Mouse (Mus musculus): ENCODE data around the gene Scn4b. TPM values are rescaled to one million over a fixed set of nuclear protein-coding genes. Genes with fewer than 3 reads are reported as not detected.

Scn4b gene
- total RNA-seq, 2 experiments from 2014 or later: 10.9 to 12.1 TPM

DNA sequence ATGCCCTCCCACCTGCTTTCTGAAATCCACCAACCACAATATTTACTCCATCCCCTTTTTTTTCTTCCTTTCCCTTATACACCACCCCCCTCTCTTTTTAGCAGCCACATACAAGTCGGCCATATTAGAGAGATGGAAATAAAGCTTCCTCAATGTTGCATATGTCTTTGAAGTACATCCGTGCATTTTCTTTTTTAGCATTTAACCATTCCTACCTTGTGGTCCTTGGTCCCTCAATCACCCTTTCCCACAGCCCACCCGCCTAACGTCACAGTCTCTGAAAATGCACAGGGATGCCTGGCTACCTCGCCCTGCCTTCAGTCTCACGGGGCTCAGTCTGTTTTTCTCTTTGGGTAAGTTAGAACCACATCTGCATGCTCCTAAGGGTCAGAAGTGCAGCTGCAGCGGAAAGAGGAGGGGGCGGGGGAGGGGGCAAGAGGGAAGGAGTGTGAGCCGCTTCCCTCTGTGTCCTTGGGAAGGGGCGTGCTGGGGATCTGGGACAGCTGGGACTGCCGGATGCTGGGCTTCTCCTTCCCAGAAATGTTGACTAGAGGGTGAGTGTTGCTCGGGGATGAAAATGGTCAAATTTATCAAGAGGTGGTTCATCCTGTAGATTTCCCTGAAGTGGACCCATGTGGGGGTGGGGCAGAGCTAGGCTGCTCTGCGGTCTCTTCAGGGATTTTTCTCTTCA, 20.3 kb upstream of the Scn4b start, which contains the start of gene Scn2b:
Gene Scn2b (plus strand): TSS at position 42 of the 691 bp plus-strand sequence.
- DNase-seq (ENCODE audit: low spot score in 2 of 2): no peak
- Histone ChIP-seq H3K27ac (peak within 1 kb of the TSS; percentile 97), H3K4me3 (peak within 1 kb of the TSS; percentile 80)
- TF ChIP-seq CTCF (conservative IDR thresholded peaks at IDR 0.05): no peak

DNA sequence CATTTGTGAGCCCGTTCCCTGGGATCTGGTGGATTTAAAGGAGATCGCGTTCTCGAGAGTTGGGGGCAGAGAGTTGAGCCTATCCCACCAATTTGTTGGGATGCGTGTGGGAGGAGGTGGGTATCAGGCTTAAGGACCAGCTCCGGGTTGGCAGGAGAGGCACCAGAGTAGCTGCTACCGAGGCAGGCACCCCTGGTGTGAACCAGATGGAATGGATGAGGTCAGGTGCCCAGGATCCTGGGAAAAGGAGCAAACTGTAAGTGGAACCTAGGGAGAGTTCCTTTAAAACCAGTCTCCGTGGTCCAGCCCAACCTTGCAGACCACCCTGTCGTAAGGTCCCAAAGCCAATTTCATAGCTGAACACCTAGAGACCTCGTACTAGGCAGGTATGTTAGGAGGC, 19.6 kb upstream of the Scn4b start:
- Histone ChIP-seq H3K4me3 (peak overlapping the region; percentile 80), H3K27ac (peak overlapping the region; percentile 97)
- no peak for TF ChIP-seq CTCF (conservative IDR thresholded peaks at IDR 0.05)
- DNase-seq (ENCODE audit: low spot score in 2 of 2): no peak

DNA sequence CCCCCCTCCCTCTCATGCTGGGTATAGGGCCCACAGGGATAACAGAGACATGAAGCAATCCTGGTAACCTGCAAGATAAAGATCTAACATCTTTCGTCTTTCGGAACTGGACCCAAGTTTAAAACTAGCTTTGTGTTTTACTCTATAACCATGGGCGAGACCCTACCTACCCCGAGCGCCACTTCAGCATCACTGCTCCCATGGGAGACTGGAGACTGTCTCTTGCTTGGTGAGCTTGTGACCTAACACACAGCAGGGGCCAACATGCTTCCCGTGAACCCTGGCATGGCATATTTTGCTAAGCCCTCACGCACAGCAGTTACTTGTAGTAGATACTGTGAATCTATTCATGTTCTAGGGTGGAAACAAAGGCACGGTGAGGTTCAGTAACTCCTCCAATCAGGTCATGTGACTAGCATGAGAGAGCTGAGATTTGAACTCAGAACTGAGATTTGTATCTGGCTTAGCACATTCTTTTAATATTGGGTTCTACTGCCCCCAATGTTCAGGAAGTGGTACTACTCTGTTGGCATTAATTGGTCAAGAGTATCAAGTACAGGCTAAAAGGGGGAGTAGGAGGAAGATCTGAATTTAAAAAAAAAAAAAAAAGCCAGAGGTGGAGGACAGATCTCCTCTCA, 18.8 kb upstream of the Scn4b start:
- Histone ChIP-seq H3K4me3 (peak overlapping the region; percentile 80), H3K27ac (peak overlapping the region; percentile 97)
- DNase-seq (ENCODE audit: low spot score in 2 of 2): no peak
- peak; percentile 69 for TF ChIP-seq CTCF (conservative IDR thresholded peaks at IDR 0.05)

DNA sequence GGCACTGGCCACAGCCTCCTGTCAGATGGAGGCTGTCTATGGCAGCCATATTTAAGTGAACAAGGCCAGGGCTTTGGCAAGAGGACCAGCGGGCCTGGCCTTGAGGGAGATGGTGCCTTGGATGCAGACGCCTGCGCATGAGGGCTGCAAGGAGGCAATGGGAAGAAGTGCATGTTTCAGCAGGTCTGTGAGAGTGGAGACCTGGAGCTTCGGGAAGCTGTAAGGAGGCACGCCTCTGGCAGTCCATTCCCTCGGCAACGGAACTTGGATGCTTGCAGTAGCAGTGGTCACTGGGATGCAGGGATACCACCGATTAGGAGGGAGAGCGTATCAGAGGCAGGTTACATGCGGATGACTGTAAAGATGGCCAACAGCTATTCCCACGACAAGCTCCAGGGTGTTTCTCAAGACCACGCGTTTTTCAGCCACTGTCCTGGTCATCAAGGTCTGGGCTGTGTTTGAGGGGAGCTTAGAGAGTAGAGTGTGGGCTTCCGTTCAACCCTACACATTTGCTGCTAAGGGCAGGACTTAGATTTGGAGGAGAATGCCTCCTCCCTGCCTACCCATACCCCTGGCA, 18.2 kb upstream of the Scn4b start:
- no peak for DNase-seq (ENCODE audit: low spot score in 2 of 2)
- no peak for TF ChIP-seq CTCF (conservative IDR thresholded peaks at IDR 0.05)
- peak overlapping the region; percentile 97 for H3K27ac ChIP-seq
- peak overlapping the region; percentile 29; the same call in 1 of the 2 replicates for H3K4me3 ChIP-seq

DNA sequence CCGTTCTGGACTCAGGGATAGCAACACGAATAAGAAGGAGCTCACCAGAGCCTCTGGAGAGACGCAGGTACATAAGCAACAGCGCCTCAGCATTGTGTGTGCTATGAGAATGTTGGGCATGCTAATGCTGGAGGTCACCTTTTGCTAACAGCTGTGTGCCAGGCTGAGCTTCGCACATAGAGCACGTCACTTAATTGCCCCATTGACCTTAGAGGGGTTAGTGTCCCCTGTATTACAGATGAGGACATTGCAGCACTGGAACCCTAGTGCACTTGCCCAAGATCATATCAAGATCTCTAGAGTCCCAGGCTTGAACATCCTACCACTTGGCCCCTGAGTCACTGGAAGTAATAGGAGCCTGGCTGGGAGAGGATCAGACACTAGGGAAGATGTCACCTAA, 17.6 kb upstream of the Scn4b start:
- peak overlapping the region; percentile 97 for H3K27ac ChIP-seq

DNA sequence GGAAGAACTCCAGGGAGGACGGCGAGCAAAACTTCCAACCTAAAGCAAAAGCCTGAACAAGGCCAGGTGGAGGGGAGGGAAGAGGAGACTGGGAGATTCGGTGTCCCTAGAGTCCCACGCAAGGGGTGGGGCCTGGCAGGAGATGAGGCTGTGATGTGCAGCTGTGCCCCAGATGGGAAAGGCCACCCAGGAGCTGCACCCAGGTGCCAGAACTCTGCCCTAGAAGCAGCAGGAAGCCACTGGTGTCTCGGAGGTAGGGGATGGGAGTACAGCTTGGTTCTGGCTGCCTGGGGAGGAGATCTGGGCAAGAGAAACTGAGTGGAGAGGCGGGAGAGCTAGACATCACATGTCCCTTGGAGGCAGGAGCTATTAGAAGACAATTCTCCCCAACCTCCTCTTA, 17.2 kb upstream of the Scn4b start:
- no peak for DNase-seq (ENCODE audit: low spot score in 2 of 2)
- Histone ChIP-seq H3K4me3 (peak overlapping the region; percentile 19; the same call in 1 of the 2 replicates), H3K27ac (peak overlapping the region; percentile 97)
- no peak for TF ChIP-seq CTCF (conservative IDR thresholded peaks at IDR 0.05)

More for the DNA sequence above, 17.6 kb upstream of the Scn4b start:
- no peak for DNase-seq (ENCODE audit: low spot score in 2 of 2)
- H3K4me3 ChIP-seq: peak overlapping the region; percentile 29; the same call in 1 of the 2 replicates
- no peak for TF ChIP-seq CTCF (conservative IDR thresholded peaks at IDR 0.05)

DNA sequence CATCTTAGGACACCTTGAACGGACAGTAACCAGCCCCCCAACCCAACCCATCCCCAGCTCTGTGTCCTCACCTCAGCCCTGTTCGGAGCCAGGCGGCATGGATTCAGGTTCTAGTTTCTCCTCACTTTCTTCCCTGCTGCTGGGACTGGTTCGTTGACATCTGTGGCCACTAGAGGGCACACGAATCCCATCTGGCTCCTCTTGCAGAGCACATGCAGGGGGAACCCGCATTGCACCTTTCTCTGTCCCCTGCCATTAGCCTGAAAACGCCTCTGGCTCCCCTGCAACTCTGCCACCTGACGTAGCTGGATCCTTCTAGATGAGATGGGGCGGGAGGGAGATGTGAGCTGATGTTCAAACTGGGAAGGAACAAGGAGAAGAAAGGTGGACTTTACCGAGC, 16.4 kb upstream of the Scn4b start:
- peak overlapping the region; percentile 97 for H3K27ac ChIP-seq
- peak; percentile 77 for DNase-seq (ENCODE audit: low spot score in 2 of 2)
- peak; percentile 87 for TF ChIP-seq CTCF (conservative IDR thresholded peaks at IDR 0.05)
- peak overlapping the region; percentile 43 for H3K4me3 ChIP-seq

DNA sequence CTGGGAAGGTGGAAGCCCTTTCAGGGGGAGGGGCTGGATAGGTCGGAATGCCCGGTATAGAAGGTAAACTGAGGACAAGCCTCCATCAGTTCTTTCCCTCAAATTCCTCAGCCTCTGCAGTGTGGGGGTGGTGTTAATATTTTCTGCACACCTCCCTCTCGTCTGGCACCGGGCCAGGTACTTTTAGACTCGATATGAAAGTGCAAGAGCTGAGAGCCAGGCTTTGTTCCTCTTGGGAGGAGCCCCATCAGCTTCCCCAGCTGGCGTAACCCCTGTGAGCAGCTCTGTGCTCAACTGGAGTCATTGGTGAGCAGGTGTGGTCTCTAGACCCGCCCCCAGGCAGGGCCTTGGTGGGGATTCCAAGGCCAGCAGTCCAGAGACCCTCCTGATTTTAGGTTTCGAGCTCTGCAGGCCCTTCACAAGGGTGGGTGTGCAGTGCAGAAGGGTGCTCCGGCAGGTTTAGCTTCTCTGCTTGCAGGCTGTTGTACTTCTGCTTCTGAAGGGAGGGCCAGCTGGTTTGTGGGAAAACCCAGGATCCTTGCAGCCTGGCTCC, 15.9 kb upstream of the Scn4b start:
- peak overlapping the region; percentile 43 for H3K4me3 ChIP-seq
- peak overlapping the region; percentile 97 for H3K27ac ChIP-seq

DNA sequence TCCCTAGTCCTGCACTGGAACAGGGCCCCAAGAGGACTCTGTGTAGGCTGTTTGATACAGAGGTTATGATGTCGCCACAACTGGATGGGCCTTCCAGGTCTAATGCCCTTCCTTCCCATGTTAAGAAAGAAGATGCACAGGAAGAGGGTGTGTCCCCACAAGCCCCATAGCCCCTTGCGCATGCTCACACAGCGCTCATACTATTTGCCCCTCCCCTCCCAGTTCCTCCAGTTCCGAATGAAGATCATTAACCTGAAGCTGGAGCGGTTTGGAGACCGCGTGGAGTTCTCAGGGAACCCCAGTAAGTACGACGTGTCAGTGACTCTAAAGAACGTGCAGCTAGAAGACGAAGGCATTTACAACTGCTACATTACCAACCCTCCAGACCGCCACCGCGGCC, 13.0 kb upstream of the Scn4b start:
- TF ChIP-seq CTCF (conservative IDR thresholded peaks at IDR 0.05): no peak
- Histone ChIP-seq H3K4me3 (no peak overlapping the region), H3K27ac (no peak overlapping the region)
- no peak for DNase-seq (ENCODE audit: low spot score in 2 of 2)

More for the DNA sequence above, 15.9 kb upstream of the Scn4b start:
- no peak for TF ChIP-seq CTCF (conservative IDR thresholded peaks at IDR 0.05)
- DNase-seq (ENCODE audit: low spot score in 2 of 2): peak; percentile 68 to 76

DNA sequence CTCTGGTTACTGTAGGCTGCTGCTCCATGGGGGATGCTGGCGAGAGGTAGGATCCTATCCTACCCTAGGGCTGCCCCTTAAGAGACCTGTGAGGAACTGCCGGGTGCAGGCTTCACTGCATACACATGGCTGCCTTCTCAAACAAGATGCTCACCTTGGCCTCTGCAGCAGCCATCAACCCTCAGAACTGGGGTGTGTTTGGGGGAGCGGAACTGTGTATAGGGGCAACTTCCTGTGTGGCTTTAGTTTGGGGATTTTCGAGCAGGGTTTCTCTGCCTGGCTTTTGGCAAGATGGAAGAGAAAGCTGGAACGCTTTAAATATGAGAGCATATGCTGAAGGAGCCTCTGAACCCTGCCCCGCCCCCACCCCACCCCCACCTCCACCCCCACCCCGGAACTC, 11.3 kb upstream of the Scn4b start:
- no peak overlapping the region for H3K27ac ChIP-seq
- no peak for DNase-seq (ENCODE audit: low spot score in 2 of 2)
- TF ChIP-seq CTCF (conservative IDR thresholded peaks at IDR 0.05): no peak
- H3K4me3 ChIP-seq: no peak overlapping the region

DNA sequence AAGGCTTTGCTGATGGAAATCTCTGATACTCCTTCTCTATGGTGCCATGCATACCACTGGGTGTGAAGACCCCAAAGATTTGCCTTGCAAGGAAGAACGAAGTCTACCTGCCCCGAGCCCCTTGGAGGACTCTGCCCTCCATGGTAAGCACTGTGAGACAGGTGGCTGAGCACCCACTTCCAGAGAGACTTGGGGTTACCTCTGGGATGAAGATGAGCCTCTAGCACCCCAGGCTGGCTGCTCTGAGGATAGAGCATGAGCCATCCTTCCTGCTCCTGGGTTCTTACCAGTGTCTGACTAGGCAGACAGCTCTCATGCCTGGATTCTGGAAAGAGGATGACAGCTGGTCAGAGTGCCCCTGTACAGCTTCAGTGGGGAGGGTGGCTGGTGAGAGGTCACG, 8.1 kb upstream of the Scn4b start:
- DNase-seq (ENCODE audit: low spot score in 2 of 2): no peak
- no peak overlapping the region for H3K27ac ChIP-seq
- TF ChIP-seq CTCF (conservative IDR thresholded peaks at IDR 0.05): no peak
- no peak overlapping the region for H3K4me3 ChIP-seq

DNA sequence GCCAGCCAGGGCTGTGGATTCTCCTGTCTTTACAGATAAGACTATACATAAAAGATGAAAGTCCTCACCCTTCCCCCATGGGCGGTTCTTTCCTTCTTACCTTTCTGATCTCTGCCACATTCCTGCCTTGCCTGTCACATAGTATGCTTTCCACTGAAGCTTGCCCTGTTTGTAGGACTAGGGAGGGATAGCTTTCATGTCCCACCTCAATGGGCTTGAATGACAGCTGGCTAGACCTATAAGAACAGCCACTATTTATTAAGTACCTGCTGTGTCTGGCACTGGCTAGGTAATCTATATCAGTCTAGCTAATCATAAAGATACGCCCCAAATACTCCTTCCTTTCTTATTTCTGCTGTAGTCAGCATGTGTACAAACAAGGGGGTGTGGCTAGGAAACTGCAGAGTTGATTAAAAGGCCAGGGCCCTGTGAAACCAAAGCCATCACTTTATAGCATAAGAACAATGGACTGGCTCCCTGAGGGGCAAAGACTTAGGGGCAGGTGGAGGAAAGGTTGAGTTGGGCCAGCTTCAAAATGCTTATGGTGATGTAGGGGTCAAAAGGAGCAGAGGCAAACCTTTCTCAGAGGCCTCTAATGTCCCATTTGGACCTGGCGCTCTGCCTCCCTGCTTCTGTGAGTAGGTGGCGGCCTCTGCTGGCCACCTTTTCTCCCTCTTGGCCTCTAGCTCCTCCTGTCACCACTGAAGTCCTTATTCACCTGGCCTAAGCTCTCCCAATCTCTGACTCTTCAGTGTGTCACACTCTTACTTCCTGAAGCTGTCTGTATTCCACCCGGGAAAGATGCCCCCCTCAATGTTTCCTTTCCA, 4.5 kb upstream of the Scn4b start:
- H3K27ac ChIP-seq: no peak overlapping the region
- H3K4me3 ChIP-seq: no peak overlapping the region
- peak; percentile 74 for TF ChIP-seq CTCF (conservative IDR thresholded peaks at IDR 0.05)
- no peak for DNase-seq (ENCODE audit: low spot score in 2 of 2)
